Mouse (Mus musculus) adrenal gland, postnatal 4 days (tissue): Measurements from ENCODE around the gene Ndufc1. TPM values are rescaled to one million over a fixed set of nuclear protein-coding genes. Genes with fewer than 3 reads are reported as not detected.
"Not testable (repeated sequence)": the region's sequence is repeated elsewhere in the genome, so short reads cannot be mapped to it uniquely, and the experiment has no call there.

Source experiments
- DNase-seq, 2 experiments: peaks; one replicate each; pipeline ENCODE4 v3.0.0; 2021 to 2022; ENCODE audit warnings: low spot score in 2 of 2, mixed read lengths in 2 of 2
- long read RNA-seq, 2 experiments: library from polyadenylated mRNA; stranded (forward); transcript quantifications; one replicate each; pipeline ENCODE4 v2.0.0; 2021
- total RNA-seq, 2 experiments: library from RNA; stranded (reverse); gene quantifications; 2 replicates each; pipeline ENCODE4 v1.2.3; 2021

The Ndufc1 gene
- 100 to 1,000 TPM; 492 to 529 TPM for total RNA-seq
- long read RNA-seq, experiment 1, transcript Ndufc1-203 (2 exons, 311 nt) = minor isoform, 5 of 403 reads
- long read RNA-seq, experiment 1, transcript Ndufc1-201 (4 exons, 1,249 nt) = major isoform, 378 of 403 reads
- long read RNA-seq, experiment 1, partial matches to known transcripts = 13 of 403 reads
- long read RNA-seq, experiment 1, other reads (novel, unspliced or antisense) = 5 of 403 reads
- long read RNA-seq, experiment 2, transcript Ndufc1-201 (4 exons, 1,249 nt) = major isoform, 224 of 254 reads
- long read RNA-seq, experiment 2, transcript Ndufc1-203 (2 exons, 311 nt) = minor isoform, 11 of 254 reads
- long read RNA-seq, experiment 2, partial matches to known transcripts = 7 of 254 reads
- long read RNA-seq, experiment 2, other reads (novel, unspliced or antisense) = 9 of 254 reads

- DNase-seq = peak; percentile 95 to 98
Observed at GRCm38 (mm10) chr3:51408561-51409183, at the start of gene Ndufc1. Gene Ndufc1 (minus strand): TSS chr3:51408988.

- DNase-seq = no peak
Observed at GRCm38 (mm10) chr3:51434871-51435595, 26.2 kb upstream of the Ndufc1 start.

GRCm38 (mm10) chr3:51434364-51434763 lies 25.6 kb upstream of the Ndufc1 start:
- not testable (repeated sequence) for DNase-seq

GRCm38 (mm10) chr3:51425394-51425793 lies 16.6 kb upstream of the Ndufc1 start:
- no peak for DNase-seq

- DNase-seq = no peak
Observed at GRCm38 (mm10) chr3:51421921-51422320, 13.1 kb upstream of the Ndufc1 start.

- DNase-seq = no peak
Observed at GRCm38 (mm10) chr3:51417966-51418365, 9.2 kb upstream of the Ndufc1 start.

- no peak for DNase-seq
Observed at GRCm38 (mm10) chr3:51417485-51417884, 8.7 kb upstream of the Ndufc1 start.

GRCm38 (mm10) chr3:51417135-51417458 lies 8.3 kb upstream of the Ndufc1 start:
- no peak for DNase-seq

GRCm38 (mm10) chr3:51416364-51417134 lies 7.8 kb upstream of the Ndufc1 start:
- DNase-seq = peak; percentile 30 to 41

- DNase-seq = no peak
Observed at GRCm38 (mm10) chr3:51416073-51416363, 7.2 kb upstream of the Ndufc1 start.

- DNase-seq = peak; percentile 93 to 96
Observed at GRCm38 (mm10) chr3:51415098-51416072, 6.6 kb upstream of the Ndufc1 start, which contains the start of gene Naa15. Gene Naa15 (plus strand): TSS chr3:51415148.

- no peak for DNase-seq
Observed at GRCm38 (mm10) chr3:51413276-51413675, 4.5 kb upstream of the Ndufc1 start.

- no peak for DNase-seq
Observed at GRCm38 (mm10) chr3:51412457-51412856, 3.7 kb upstream of the Ndufc1 start.

- DNase-seq = no peak
Observed at GRCm38 (mm10) chr3:51407870-51408560, 773 bp downstream of the Ndufc1 start.

- no peak for DNase-seq
Observed at GRCm38 (mm10) chr3:51402628-51403027, 6.2 kb downstream of the Ndufc1 start.

GRCm38 (mm10) chr3:51402054-51402453 lies 6.7 kb downstream of the Ndufc1 start:
- not testable (repeated sequence) for DNase-seq

- no peak for DNase-seq
Observed at GRCm38 (mm10) chr3:51400682-51401081, 8.1 kb downstream of the Ndufc1 start.

GRCm38 (mm10) chr3:51399531-51399930 lies 9.3 kb downstream of the Ndufc1 start:
- no peak for DNase-seq

- no peak for DNase-seq
Observed at GRCm38 (mm10) chr3:51398667-51399066, 10.1 kb downstream of the Ndufc1 start.
